Mouse (Mus musculus): ENCODE data around the gene Pcp4.
"Not testable (repeated sequence)": the region's sequence is repeated elsewhere in the genome, so short reads cannot be mapped to it uniquely, and the experiment has no call there.

Gene Pcp4

GRCm38 (mm10) chr16:96467445-96467844 is at the start of gene Pcp4:
Gene Pcp4, plus strand, starts transcription at chr16:96467606.
- DNase-seq = peak; percentile 78

DNA sequence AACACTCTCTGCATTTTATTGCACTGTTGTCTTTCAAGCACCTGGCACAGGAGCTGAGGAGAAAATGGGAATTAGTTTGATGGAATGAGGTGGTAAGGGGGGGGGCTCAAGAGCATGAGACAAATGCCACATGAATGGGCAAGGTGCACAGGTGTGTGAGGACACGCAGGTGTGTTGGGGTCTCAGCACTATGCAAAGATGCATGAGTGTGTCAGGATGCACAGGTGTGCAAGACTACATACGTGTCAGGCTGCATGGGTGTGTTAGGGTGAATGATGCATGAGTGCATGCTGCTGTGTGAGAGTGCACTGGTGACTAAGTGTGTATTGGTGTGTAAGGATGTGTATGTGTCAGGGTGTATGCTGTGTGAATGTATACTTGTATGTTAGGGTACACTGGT is 42.4 kb upstream of the Pcp4 start:
- DNase-seq = no peak

- DNase-seq = no peak
These were observed 40.7 kb upstream of the Pcp4 start for GRCm38 (mm10) chr16:96426671-96427070.

GRCm38 (mm10) chr16:96429046-96429445 is 38.4 kb upstream of the Pcp4 start:
- no peak for DNase-seq

- no peak for DNase-seq
These were observed 34.1 kb upstream of the Pcp4 start for GRCm38 (mm10) chr16:96433266-96433665.

DNA sequence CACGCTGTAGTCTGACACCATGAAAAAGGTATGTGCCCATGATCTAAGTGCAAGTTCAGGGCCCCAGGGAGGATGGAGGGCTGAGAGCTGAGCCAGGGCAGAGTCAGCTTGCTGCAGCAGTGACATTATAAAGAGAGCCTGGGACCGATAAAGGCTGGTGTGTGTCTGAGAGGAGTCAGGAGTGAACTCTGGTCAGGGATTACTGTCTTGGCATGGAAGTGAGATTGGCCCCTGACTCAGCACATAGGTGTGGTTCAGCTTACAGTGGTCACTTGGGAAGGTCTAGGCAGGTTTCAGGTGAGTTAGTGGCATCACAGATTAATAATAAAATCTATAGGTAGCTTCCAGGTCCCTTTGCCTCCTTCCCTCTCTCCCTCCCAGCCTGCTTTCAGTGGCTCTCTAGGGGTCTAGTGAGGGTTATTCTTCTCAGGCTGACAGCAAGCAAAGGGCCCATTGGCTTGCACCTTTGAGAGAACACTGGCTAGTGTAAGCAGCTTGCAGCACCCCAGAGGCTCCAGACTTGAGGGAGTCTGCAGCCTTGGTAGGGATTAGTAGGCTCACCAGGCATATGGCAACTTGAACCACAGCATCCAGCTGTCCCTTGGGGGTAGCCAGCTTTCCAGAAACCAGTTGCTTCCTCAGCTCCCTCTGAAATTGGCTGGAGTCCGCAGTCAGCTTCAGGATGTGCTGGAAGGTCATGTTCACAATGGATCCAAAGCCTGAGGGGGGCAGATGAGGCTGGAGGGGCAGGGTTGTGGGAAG is 33.2 kb upstream of the Pcp4 start:
- no peak for DNase-seq

DNA sequence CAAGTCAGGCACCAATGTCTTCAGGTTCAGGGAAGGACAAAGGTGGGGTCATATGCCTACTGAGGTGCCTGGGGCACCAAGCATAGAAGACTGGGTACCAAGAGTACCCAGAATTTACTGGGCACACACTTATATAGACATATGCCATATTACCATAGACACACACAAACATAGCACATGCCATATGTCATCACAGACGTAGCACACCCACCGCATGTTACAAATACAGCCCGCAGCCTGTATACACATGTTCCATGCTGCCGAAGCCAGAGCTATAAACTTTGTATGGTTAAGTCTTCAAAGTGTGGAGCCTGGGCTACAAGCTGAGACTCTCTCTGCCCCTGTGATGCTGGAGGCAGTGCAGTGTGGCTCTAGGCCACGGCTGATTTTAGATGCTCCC is 28.5 kb upstream of the Pcp4 start:
- no peak for DNase-seq

- no peak for DNase-seq
These were observed 27.7 kb upstream of the Pcp4 start for GRCm38 (mm10) chr16:96439682-96440081.

DNA sequence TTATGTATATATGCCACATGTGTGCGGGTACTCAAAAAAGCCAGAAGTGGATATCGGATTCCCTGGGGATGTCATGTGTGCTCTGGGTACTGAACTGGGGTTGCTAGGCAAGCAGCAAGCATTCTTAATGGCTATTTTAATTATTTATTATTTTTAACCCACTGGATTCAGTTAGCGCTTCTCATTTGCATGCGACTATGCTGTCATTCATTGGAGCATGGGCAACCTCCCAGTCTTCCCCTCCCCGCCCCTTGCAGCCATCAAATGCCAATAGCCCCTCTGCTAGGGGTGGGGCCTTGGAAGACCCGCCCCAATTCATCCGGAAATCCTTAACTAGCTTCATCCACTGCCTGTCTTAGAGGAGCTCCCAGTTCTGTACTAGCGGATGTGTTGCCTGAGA is 26.5 kb upstream of the Pcp4 start:
- DNase-seq = no peak

GRCm38 (mm10) chr16:96441826-96442225 is 25.6 kb upstream of the Pcp4 start:
- DNase-seq = no peak

- no peak for DNase-seq
These were observed 23.9 kb upstream of the Pcp4 start, which contains the start of gene Itgb2l for GRCm38 (mm10) chr16:96443468-96443867. Gene Itgb2l, minus strand, starts transcription at chr16:96443619.

DNA sequence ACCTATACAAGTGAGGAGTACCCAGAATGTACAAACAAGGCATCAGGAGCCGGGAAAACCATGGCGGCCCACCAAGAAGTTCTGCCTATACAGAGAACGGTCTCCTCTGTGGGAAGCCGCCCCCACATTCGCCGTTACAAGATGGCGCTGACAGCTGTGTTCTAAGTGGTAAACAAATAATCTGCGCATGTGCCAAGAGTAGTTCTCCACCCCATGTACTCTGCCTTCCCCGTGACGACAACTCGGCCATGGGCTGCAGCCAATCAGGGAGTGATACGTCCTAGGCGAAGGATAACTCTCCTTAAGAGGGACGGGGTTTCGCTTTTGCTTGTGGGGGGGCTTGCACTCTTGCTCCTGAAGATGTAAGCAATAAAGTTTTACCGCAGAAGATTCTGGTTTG is 16.5 kb upstream of the Pcp4 start:
- DNase-seq = not testable (repeated sequence)

GRCm38 (mm10) chr16:96454086-96454485 is 13.3 kb upstream of the Pcp4 start:
- DNase-seq = no peak

GRCm38 (mm10) chr16:96457612-96458011 is 9.8 kb upstream of the Pcp4 start:
- no peak for DNase-seq

DNA sequence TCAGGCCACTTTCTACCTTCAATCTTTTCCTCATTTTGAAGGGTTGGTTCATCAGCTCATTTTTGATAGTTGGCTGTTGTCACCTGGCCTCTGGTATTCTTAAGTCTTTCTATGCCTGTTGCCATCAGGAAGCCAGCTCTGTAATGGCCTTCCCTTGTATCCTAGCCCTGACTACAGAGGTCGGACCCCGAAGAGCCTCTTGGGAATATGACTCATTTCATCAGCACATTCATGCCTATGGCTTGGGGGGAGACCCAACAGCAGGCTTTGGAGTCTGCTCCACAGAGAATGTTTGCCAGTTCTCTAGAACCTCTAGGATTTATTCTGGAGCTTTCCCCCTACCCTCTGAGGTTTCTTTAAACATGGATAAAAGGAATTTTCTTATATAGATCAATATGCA is 8.1 kb upstream of the Pcp4 start:
- no peak for DNase-seq

- no peak for DNase-seq
These were observed 6.6 kb upstream of the Pcp4 start for GRCm38 (mm10) chr16:96460788-96461187.

DNA sequence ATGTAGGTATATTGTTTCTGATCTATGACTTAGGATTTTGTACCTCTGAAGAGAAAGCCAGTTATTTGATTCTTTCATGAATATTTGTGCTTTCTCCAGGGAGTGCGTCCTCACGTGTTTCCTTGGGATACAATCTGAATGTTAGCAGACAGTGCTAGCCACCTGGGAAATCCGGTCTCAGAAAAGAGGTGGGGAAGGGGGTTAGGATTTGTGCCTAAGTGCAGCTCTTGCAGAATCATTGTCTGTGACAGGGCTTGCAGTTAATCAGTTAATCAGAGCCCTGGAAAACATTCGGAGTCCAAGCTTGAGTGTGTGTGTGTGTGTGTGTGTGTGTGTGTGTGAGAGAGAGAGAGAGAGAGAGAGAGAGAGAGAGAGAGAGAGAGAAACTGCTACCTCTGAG is 605 bp downstream of the Pcp4 start:
- no peak for DNase-seq

GRCm38 (mm10) chr16:96468698-96469097 is 1.3 kb downstream of the Pcp4 start:
- DNase-seq = no peak

DNA sequence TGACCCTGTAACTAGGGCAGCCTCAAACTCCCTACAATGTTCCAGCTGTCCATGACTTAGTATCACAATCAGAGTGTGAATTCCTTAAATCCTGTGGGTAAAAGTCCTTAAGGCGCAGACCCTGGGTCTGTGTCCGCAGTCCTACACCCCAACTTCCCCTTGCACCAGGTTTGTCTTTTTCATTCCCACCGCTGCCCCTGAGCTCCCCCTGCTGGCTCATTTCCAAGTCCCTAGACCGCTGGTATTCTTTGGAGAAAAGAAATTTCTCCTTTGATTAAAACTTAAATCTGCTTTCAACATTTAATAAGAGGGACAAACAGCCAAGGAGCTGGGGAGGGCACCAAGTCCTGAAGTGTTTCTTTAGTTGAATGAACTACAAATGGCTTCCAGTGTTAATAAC is 2.2 kb downstream of the Pcp4 start:
- peak; percentile 70 for DNase-seq

GRCm38 (mm10) chr16:96472361-96472760 is 5.0 kb downstream of the Pcp4 start:
- no peak for DNase-seq

- DNase-seq = no peak
These were observed 5.4 kb downstream of the Pcp4 start for GRCm38 (mm10) chr16:96472816-96473215.

DNA sequence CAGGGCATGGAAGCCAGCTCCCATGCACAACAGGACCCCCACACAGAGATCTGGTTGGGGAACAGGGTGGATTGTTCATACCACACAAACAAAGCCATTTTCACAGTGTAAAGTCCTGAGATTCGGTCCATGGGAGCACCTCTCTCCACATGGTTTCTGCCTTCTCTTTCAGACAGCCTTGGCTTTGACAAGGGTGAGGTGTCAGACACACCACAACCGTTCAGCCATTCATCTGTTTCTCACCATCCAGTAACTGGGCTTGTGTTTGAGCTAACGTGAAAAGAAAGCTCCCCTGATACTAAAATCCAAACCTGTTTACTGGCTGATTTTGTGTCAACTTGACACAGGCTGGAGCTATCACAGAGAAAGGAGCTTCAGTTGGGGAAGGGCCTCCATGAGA is 6.8 kb downstream of the Pcp4 start:
- DNase-seq = no peak

DNA sequence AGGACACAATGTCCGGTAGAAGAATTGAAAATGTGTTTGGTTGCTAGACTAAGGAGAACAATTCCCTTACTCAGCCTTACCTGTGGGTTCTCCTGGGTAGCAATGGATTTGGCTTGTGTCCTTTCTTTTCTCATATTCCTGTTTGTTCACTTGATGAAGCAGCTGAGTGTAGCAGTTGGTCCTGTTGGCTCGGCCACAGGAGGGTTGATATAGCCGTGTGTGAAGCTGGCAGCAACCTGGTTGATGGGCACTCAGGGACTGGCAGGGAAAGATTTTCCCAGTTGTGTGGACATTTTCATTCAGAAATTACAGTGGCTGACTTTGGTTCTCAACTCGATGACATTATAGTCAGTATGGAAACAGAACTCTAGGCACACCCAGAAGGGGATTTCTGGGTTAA is 14.4 kb downstream of the Pcp4 start:
- DNase-seq = no peak

GRCm38 (mm10) chr16:96487007-96487684 is 19.7 kb downstream of the Pcp4 start:
- DNase-seq = no peak

- DNase-seq = no peak
These were observed 20.6 kb downstream of the Pcp4 start for GRCm38 (mm10) chr16:96488038-96488437.
